Mouse (Mus musculus) pancreas, adult 10 weeks (tissue): ENCODE data around the gene Atf5. TPM values are rescaled to one million over a fixed set of nuclear protein-coding genes. Genes with fewer than 3 reads are reported as not detected.

ENCODE experiments used
- polyA plus RNA-seq: library from polyadenylated mRNA; stranded (reverse); fragments of 350-450 nt; fragmentation: Illumina TruSeq; extraction: RNeasy Lipid Tissue Mini Kit (QIAGEN cat#74804); gene quantifications from one replicate; pipeline ENCODE4 v1.2.3, GENCODE M21; 2015; ENCODE audit warnings: low read depth, low replicate concordance; ENCODE audit not compliant: insufficient read depth

Atf5 gene
- polyA plus RNA-seq, result 44.5 TPM

DNA sequence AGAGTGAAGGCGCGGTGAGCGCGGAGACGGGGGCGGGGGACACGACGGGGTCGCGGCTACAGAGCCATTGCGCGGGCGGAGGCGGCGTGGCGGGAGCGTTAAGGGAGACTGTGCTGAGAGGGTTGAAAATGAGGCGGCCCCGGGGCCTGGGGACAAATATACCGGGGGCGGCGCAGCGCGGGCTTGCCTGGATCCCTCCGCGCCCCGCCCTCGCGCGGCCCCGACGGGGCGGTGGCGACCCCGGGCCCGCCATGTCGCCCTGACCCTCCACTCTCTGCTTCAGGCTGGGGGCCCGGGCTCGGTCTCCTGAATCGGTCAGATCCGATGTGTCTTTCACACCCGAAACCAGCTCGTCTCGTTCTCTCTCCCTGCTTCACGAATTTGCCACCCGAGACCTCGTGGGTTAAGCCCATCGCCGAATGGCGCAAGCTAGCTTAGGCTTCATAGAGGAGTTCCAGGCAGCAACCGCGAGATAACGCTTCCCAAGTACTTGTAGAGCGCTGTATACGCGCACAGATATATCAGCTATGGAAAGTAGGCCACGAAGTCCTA lies at the start of gene Atf5:
Gene Atf5, minus strand, starts transcription at position 189 of the 552 bp plus-strand sequence.

DNA sequence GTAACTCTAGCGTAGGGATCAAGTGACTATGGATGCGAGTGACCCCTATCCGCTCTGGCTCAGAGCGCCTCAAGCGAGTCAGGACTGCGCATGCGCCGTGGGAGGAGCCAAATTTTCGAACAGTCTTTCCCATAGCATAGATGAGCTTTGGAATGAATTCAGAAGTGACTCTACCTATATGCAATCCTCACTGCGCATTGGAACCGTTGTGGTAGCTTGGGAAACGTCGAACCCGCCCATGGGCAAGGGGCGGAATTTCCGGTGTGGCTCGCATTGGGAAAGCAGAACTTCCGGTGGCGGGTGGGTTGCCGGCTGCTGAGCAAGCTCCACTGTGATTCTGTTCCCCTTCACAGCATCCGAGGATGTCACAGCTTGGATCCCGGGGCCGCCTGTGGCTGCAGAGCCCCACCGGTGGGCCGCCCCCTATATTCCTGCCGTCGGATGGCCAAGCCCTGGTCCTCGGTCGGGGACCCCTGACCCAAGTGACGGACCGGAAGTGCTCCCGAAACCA lies 40.6 kb upstream of the Atf5 start, which contains the start of gene Pnkp:
Gene Pnkp, plus strand, starts transcription at position 98 of the 511 bp plus-strand sequence.

DNA sequence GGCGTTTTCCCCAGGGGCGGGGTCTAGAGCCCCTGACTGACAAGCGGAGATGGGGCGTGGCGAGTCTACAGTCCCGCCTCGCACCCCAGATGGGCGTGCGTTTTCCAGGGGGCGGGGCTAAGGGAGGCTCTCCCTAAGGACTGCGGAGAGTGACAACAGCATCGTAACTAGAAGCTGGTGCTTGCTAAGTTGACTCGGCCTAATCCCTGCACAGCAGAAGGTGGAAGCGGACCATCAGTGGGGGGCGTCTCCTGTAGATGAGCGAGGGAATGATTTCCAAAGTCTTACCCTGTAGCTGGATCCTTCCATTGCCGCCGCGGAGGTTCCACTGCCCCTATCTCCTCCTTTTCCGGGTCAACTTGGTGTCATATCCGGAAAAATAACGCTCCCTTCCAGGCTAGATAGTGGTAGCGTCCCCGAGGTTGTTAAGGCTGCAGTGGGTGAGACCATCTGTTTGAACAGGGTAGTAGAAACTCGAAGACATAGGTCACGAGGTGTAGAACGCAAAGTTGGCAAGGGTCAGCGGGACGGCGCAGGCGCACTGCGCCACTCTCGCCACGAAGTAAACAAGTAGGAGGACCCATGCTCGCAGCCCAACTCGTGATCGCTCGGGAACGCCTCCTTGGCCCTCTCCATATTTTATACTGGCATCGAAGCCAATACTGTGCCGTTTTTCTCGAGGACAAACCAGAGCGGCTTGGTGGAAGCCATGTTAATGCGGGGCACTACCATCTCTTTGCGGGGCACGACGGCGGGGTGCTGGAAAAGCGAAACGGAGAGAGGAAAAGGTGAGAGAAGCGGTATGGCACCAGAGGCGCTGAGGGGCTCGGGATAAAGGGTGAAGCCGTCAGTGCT lies 32.3 kb upstream of the Atf5 start, which contains the start of the genes Akt1s1 and Tbc1d17:
Gene Akt1s1, plus strand, starts transcription at position 431 of the 855 bp plus-strand sequence.
Gene Tbc1d17, minus strand, starts transcription at position 519 of the 855 bp plus-strand sequence.

DNA sequence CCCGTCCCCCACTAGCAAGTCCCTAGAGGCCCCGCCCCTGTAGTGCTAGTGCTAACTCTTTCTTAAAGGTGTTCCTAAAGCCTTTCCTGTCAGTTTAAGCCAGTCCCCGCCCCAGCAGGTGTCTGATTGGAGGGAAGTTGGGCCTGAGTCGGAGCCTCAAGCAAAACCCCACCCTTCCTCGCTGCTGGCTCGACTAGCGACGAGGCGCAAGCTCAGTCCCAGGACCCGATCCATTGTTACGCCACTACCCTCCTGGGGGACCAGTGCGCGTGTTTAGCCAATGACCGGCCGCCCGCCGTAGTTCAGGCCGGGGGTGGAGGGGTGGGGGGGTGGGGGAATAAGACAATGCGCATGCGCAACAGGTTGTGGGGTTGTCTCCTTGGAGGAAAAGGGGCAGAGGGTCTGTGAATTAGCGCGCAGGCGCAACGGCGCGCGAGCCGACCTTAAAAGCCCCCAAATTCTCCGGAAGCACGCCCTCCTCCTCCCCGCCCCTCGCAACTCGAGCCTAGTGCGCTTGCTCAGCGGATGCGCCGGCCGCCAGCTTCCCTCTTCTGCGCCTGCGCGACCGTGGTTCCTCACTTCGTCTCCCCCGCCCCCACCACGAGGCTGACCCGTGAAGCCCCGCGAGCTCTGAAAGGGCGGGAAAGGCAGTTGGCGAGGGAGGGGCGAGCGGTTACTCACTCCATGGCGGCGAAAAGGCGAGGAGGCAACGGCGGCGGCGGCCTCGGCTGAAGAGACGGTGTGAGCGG lies 563 bp downstream of the Atf5 start, which contains the start of the genes Nup62 and Il4i1:
Gene Nup62, plus strand, starts transcription at position 368 of the 749 bp plus-strand sequence.
Gene Il4i1, plus strand, starts transcription at position 667 of the 749 bp plus-strand sequence.

Other genes starting within 250 kb of the Atf5 start
- 0.72 TPM for gene Napsa, start 244.3 kb downstream of the Atf5 start, polyA plus RNA-seq
- gene Kcnc3, start 226.0 kb downstream of the Atf5 start, polyA plus RNA-seq, result 3.5 TPM
- 5.7 TPM for gene Myh14, start 145.8 kb downstream of the Atf5 start, polyA plus RNA-seq
- gene Izumo2, start 107.9 kb downstream of the Atf5 start, polyA plus RNA-seq, result not detected
- 4.8 TPM for gene Vrk3, start 68.2 kb downstream of the Atf5 start, polyA plus RNA-seq
- gene Zfp473, start 65.6 kb downstream of the Atf5 start, polyA plus RNA-seq, result 0.28 TPM
- 5.4 TPM for gene Nup62, start 570 bp downstream of the Atf5 start, polyA plus RNA-seq
- not detected for gene Il4i1, start 271 bp downstream of the Atf5 start, polyA plus RNA-seq
- 13.5 TPM for gene Akt1s1, start 32.3 kb upstream of the Atf5 start, polyA plus RNA-seq
- gene Tbc1d17, start 32.4 kb upstream of the Atf5 start, polyA plus RNA-seq, result 19.6 TPM
- gene Pnkp, start 40.5 kb upstream of the Atf5 start, polyA plus RNA-seq, result 11.9 TPM
- gene Ptov1, start 53.1 kb upstream of the Atf5 start, polyA plus RNA-seq, result 49.5 TPM
- gene Med25, start 76.1 kb upstream of the Atf5 start, polyA plus RNA-seq, result 20.6 TPM
- 9.6 TPM for gene Fuz, start 79.4 kb upstream of the Atf5 start, polyA plus RNA-seq
- 13.8 TPM for gene Ap2a1, start 112.8 kb upstream of the Atf5 start, polyA plus RNA-seq
- not detected for gene Tsks, start 126.5 kb upstream of the Atf5 start, polyA plus RNA-seq
- 3.9 TPM for gene Cpt1c, start 158.2 kb upstream of the Atf5 start, polyA plus RNA-seq
- gene Prmt1, start 169.9 kb upstream of the Atf5 start, polyA plus RNA-seq, result 31.9 TPM
- 70.4 TPM for gene Irf3, start 181.0 kb upstream of the Atf5 start, polyA plus RNA-seq
- 2.8 TPM for gene Bcl2l12, start 182.1 kb upstream of the Atf5 start, polyA plus RNA-seq
- gene Scaf1, start 199.7 kb upstream of the Atf5 start, polyA plus RNA-seq, result 17.4 TPM
- gene Rras, start 201.3 kb upstream of the Atf5 start, polyA plus RNA-seq, result 29.2 TPM
- 5.3 TPM for gene Prr12, start 236.2 kb upstream of the Atf5 start, polyA plus RNA-seq
- gene Nosip, start 245.8 kb upstream of the Atf5 start, polyA plus RNA-seq, result 12.8 TPM
- 13.8 TPM for gene Prrg2, start 246.0 kb upstream of the Atf5 start, polyA plus RNA-seq